25 mouse cellular contexts compared by ENCODE assay signal in genomic region chr11:61005345-61005744, GRCm38 (mm10). TPM values are rescaled to one million over a fixed set of nuclear protein-coding genes. Genes with fewer than 3 reads are reported as not detected.
DNase-seq lines count a peak whose midpoint lies in the region; ATAC-seq and TF ChIP-seq lines count a peak whose summit lies in the region.
"Had no signal": no experiment of that assay in that cellular context is flagged by ENCODE, and none has a peak within 500 bp of the region (broad histone marks: within the 10 kb centered on the region; RNA-seq: fewer than 3 reads in every experiment).

No protein-coding gene starts in this region.

- H3K36me3 ChIP-seq in heart, embryonic 11.5 days (ENCODE audit: control insufficient read depth, insufficient read depth, low read length) = no peaks in the 10 kb centered on the region
- no peaks in the 10 kb centered on the region for H3K36me3 ChIP-seq in lung, postnatal 0 days (ENCODE audit: insufficient read depth, low read length)
- no peaks in the 10 kb centered on the region for H3K36me3 ChIP-seq in embryonic facial prominence, embryonic 10.5 days (replicated peaks)
- H3K36me3 ChIP-seq: kidney, embryonic 15.5 days; lung, embryonic 15.5 days; neural tube, embryonic 15.5 days had no signal

- H3K27ac ChIP-seq in heart, embryonic 11.5 days (ENCODE audit: low read depth, low read length) = no peak overlapping the region
- H3K27ac ChIP-seq in lung, postnatal 0 days (ENCODE audit: low read length) = no peak overlapping the region
- H3K27ac ChIP-seq in embryonic facial prominence, embryonic 10.5 days (replicated peaks) = peak overlapping the region; percentile 57
- H3K27ac ChIP-seq: hindbrain, postnatal 0 days; kidney, embryonic 15.5 days; liver, embryonic 14.5 days; lung, embryonic 15.5 days; neural tube, embryonic 15.5 days had no signal

- WGBS in heart, embryonic 11.5 days (ENCODE audit: insufficient replicate concordance) = 29% methylated on average over 6 of the region's 6 CpGs
- 31% methylated on average over 6 of the region's 6 CpGs for WGBS in lung, postnatal 0 days
- WGBS in embryonic facial prominence, embryonic 10.5 days = 28% methylated on average over 6 of the region's 6 CpGs

- no peak for TF ChIP-seq CTCF in lung, postnatal 0 days (IDR thresholded peaks at IDR 0.05)

- no peak for ATAC-seq in heart, embryonic 11.5 days (replicated peaks; ENCODE audit: insufficient number of reproducible peaks, low FRiP score, low TSS enrichment)
- peak; percentile 35; the same call in 1 of the 2 replicates for ATAC-seq in lung, postnatal 0 days
- no peak for ATAC-seq in activated CD4-positive, CD25-positive, alpha-beta regulatory T cell, adult 4 months
- ATAC-seq: hindbrain, postnatal 0 days had no signal

- no peaks in the 10 kb centered on the region for H3K9me3 ChIP-seq in heart, embryonic 11.5 days (replicated peaks; ENCODE audit: control insufficient read depth, low read length)
- H3K9me3 ChIP-seq in lung, postnatal 0 days (ENCODE audit: low read length) = no peaks in the 10 kb centered on the region
- H3K9me3 ChIP-seq in embryonic facial prominence, embryonic 10.5 days = no peaks in the 10 kb centered on the region
- H3K9me3 ChIP-seq: kidney, embryonic 15.5 days; lung, embryonic 15.5 days; neural tube, embryonic 15.5 days had no signal

- peak overlapping the region; percentile 16; the same call in 1 of the 2 replicates for H3K9ac ChIP-seq in heart, embryonic 11.5 days (ENCODE audit: low read depth, low read length)
- H3K9ac ChIP-seq in lung, postnatal 0 days (replicated peaks; ENCODE audit: low read depth) = no peak overlapping the region
- H3K9ac ChIP-seq: kidney, embryonic 15.5 days; liver, embryonic 14.5 days; lung, embryonic 15.5 days; neural tube, embryonic 15.5 days had no signal

- TF ChIP-seq EP300 in lung, postnatal 0 days (IDR thresholded peaks at IDR 0.05) = no peak

- H3K4me2 ChIP-seq in heart, embryonic 11.5 days = no peak overlapping the region; the same call in 1 of the 2 replicates
- no peak overlapping the region for H3K4me2 ChIP-seq in lung, postnatal 0 days (replicated peaks; ENCODE audit: low read depth, low read length)
- H3K4me2 ChIP-seq: kidney, embryonic 15.5 days; lung, embryonic 15.5 days; neural tube, embryonic 15.5 days had no signal

- H3K4me3 ChIP-seq in heart, embryonic 11.5 days (ENCODE audit: low read depth, low read length) = no peak overlapping the region
- H3K4me3 ChIP-seq in lung, postnatal 0 days (ENCODE audit: low read depth, low read length) = no peak overlapping the region
- H3K4me3 ChIP-seq in embryonic facial prominence, embryonic 10.5 days = no peak overlapping the region
- H3K4me3 ChIP-seq: kidney, embryonic 15.5 days; lung, embryonic 15.5 days; myocyte; neural tube, embryonic 15.5 days had no signal

- no peaks in the 10 kb centered on the region; the same call in 1 of the 2 replicates for H3K27me3 ChIP-seq in heart, embryonic 11.5 days (ENCODE audit: control insufficient read depth, insufficient read depth, low read length)
- no peaks in the 10 kb centered on the region for H3K27me3 ChIP-seq in lung, postnatal 0 days (replicated peaks; ENCODE audit: insufficient read depth, low read length)
- peaks cover 19% of the 10 kb centered on the region for H3K27me3 ChIP-seq in embryonic facial prominence, embryonic 10.5 days (replicated peaks; ENCODE audit: low read depth, poor library complexity, severe bottlenecking)
- H3K27me3 ChIP-seq: kidney, embryonic 15.5 days; lung, embryonic 15.5 days; neural tube, embryonic 15.5 days had no signal

- peaks cover 18% of the 10 kb centered on the region for H3K4me1 ChIP-seq in heart, embryonic 11.5 days (ENCODE audit: control insufficient read depth, insufficient read depth, low read length)
- H3K4me1 ChIP-seq in lung, postnatal 0 days (ENCODE audit: insufficient read depth, low read depth, low read length) = no peaks in the 10 kb centered on the region
- peaks cover 41% of the 10 kb centered on the region for H3K4me1 ChIP-seq in embryonic facial prominence, embryonic 10.5 days

- DNase-seq in heart, adult 18-20 months = no peak
- DNase-seq in lung, postnatal 0 days (ENCODE audit: low spot score) = peak; percentile 19
- no peak for DNase-seq in lung, postnatal 36 days
- peak; percentile 19 for DNase-seq in ES-CJ7 (ENCODE audit: low read depth, low spot score)
- DNase-seq in embryonic facial prominence, embryonic 10.5 days (ENCODE audit: low spot score) = no peak
- DNase-seq: adrenal gland, postnatal 25 days; cerebellum, adult 9-10 months; gastrocnemius, postnatal 36 days; kidney, adult 11 months; kidney, postnatal 36 days; midbrain, embryonic 14.5 days; right cerebral cortex, adult 18-20 months; right cerebral cortex, postnatal 4 days; thymus, postnatal 14 days had no signal

RNA-seq across cellular contexts. Expression of gene Kcnj12, which starts 17.0 kb away (rescaled TPM):
- 1.5 and 2.0 TPM in 2 replicates for polyA plus RNA-seq in heart, embryonic 11.5 days (2014; fragmentation: Nextera tagmentation; extraction: Ambion mirVana)
- total RNA-seq in heart, adult 18-20 months (2021) = 10 to 100 TPM; 22.1 to 23.4 TPM
- 0.33 and 0.61 TPM in 2 replicates for polyA plus RNA-seq in lung, postnatal 0 days (2015; fragmentation: Nextera tagmentation; extraction: Ambion mirVana)
- polyA plus RNA-seq in embryonic facial prominence, embryonic 10.5 days (2016; fragmentation: Nextera tagmentation; extraction: Ambion mirVana) = 2.2 and 2.5 TPM in 2 replicates
- not detected for polyA plus RNA-seq in activated CD4-positive, CD25-positive, alpha-beta regulatory T cell, adult 4 months (2017; shearing (Covaris generic))
- total RNA-seq: common myeloid progenitor, adult 5-6 weeks; hematopoietic stem cell, adult 5-6 weeks; megakaryocyte, adult 5-6 weeks had no signal

Comparison
In these comparisons a context has a peak if more than half of its experiments do, and no peak if none do; other contexts are left out.
1. DNase-seq: peak in lung, postnatal 0 days (single experiment) and ES-CJ7 (single experiment); none in heart, adult 18-20 months (0 of 2), lung, postnatal 36 days (single experiment) and embryonic facial prominence, embryonic 10.5 days (single experiment).